ENCODE assay signal across 16 mouse cellular contexts in genomic region chr11:120266259-120266758, GRCm38 (mm10). TPM values are rescaled to one million over a fixed set of nuclear protein-coding genes. Genes with fewer than 3 reads are reported as not detected.
A peak's percentile ranks its signal among the peaks of the same experiment; 100 is the strongest.
DNase-seq lines count a peak whose midpoint lies in the region; ATAC-seq and TF ChIP-seq lines count a peak whose summit lies in the region.
"Had no signal": no experiment of that assay in that cellular context is flagged by ENCODE, and none has a peak within 500 bp of the region (broad histone marks: within the 10 kb centered on the region; RNA-seq: fewer than 3 reads in every experiment).

No protein-coding gene starts in this region.

- intact Hi-C loops in gastrocnemius, adult 2 months (cut with DNase I): no loop called here
- intact Hi-C loops in gastrocnemius, postnatal 14 days (cut with DNase I; ENCODE audit: low total_unique reads): loop anchor here (5.0 kb wide), 1 partner anchor 36 kb away; no protein-coding TSS in a partner anchor

- H3K9ac ChIP-seq in heart, embryonic 15.5 days: peak overlapping the region; percentile 12; the same call in 1 of the 2 replicates
- no peak overlapping the region for H3K9ac ChIP-seq in heart, embryonic 12.5 days
- H3K9ac ChIP-seq in midbrain, embryonic 12.5 days (replicated peaks): no peak overlapping the region; the same call in 1 of the 2 replicates
- H3K9ac ChIP-seq in midbrain, embryonic 16.5 days (ENCODE audit: low read depth, low read length): no peak overlapping the region
- no peak overlapping the region for H3K9ac ChIP-seq in limb, embryonic 13.5 days
- H3K9ac ChIP-seq: kidney, embryonic 15.5 days; midbrain, embryonic 13.5 days had no signal

- TF ChIP-seq CTCF in gastrocnemius, adult 2 months (IDR thresholded peaks at IDR 0.05): no peak

- no peak for DNase-seq in gastrocnemius, adult 2 months
- DNase-seq in gastrocnemius, postnatal 14 days: no peak
- DNase-seq: adrenal gland, postnatal 14 days; cerebellum, adult 2 months; cerebellum, postnatal 25 days; gastrocnemius, postnatal 36 days; layer of hippocampus, adult 9-11 months had no signal

- H3K4me2 ChIP-seq in heart, embryonic 15.5 days: no peak overlapping the region
- no peak overlapping the region for H3K4me2 ChIP-seq in heart, embryonic 12.5 days
- H3K4me2 ChIP-seq in midbrain, embryonic 12.5 days (replicated peaks): no peak overlapping the region
- H3K4me2 ChIP-seq in midbrain, embryonic 16.5 days (ENCODE audit: low read length): no peak overlapping the region
- peak overlapping the region; percentile 44 for H3K4me2 ChIP-seq in limb, embryonic 13.5 days (replicated peaks)
- H3K4me2 ChIP-seq: kidney, embryonic 15.5 days; midbrain, embryonic 13.5 days had no signal

- no peaks in the 10 kb centered on the region for H3K9me3 ChIP-seq in heart, embryonic 15.5 days (replicated peaks)
- no peaks in the 10 kb centered on the region for H3K9me3 ChIP-seq in heart, embryonic 12.5 days (replicated peaks)
- no peaks in the 10 kb centered on the region for H3K9me3 ChIP-seq in midbrain, embryonic 12.5 days
- H3K9me3 ChIP-seq in midbrain, embryonic 16.5 days (replicated peaks; ENCODE audit: control insufficient read depth, low read length, poor library complexity, severe bottlenecking): no peaks in the 10 kb centered on the region
- no peaks in the 10 kb centered on the region for H3K9me3 ChIP-seq in limb, embryonic 13.5 days
- H3K9me3 ChIP-seq: kidney, embryonic 15.5 days; midbrain, embryonic 13.5 days had no signal

- WGBS in heart, embryonic 15.5 days: 85% methylated on average over 14 of the region's 14 CpGs
- 87% methylated on average over 14 of the region's 14 CpGs for WGBS in heart, embryonic 12.5 days
- WGBS in midbrain, embryonic 12.5 days: 91% methylated on average over 14 of the region's 14 CpGs
- WGBS in midbrain, embryonic 16.5 days: 83% methylated on average over 14 of the region's 14 CpGs
- 80% methylated on average over 14 of the region's 14 CpGs for WGBS in limb, embryonic 13.5 days

- H3K4me1 ChIP-seq in heart, embryonic 15.5 days (replicated peaks): peaks cover 68% of the 10 kb centered on the region
- peaks cover 60% of the 10 kb centered on the region for H3K4me1 ChIP-seq in heart, embryonic 12.5 days (replicated peaks)
- peaks cover 82% of the 10 kb centered on the region for H3K4me1 ChIP-seq in midbrain, embryonic 12.5 days
- peaks cover 38% of the 10 kb centered on the region for H3K4me1 ChIP-seq in midbrain, embryonic 16.5 days (ENCODE audit: control insufficient read depth, insufficient read depth, low read length)
- H3K4me1 ChIP-seq in limb, embryonic 13.5 days: peaks cover 87% of the 10 kb centered on the region

- H3K27ac ChIP-seq in gastrocnemius, adult 2 months: peak overlapping the region; percentile 24; the same call in 1 of the 2 replicates
- no peak overlapping the region for H3K27ac ChIP-seq in heart, embryonic 15.5 days
- H3K27ac ChIP-seq in heart, embryonic 12.5 days (ENCODE audit: poor library complexity, severe bottlenecking): no peak overlapping the region
- 0 out of 2 replicates have a peak overlapping the region, but pooled peaks have one; percentile 15 for H3K27ac ChIP-seq in midbrain, embryonic 12.5 days (replicated peaks)
- no peak overlapping the region for H3K27ac ChIP-seq in midbrain, embryonic 16.5 days (ENCODE audit: low read length)
- H3K27ac ChIP-seq in limb, embryonic 13.5 days: no peak overlapping the region
- H3K27ac ChIP-seq: kidney, embryonic 15.5 days had no signal

- H3K36me3 ChIP-seq in heart, embryonic 15.5 days: peaks cover 2% of the 10 kb centered on the region; the same call in 1 of the 2 replicates
- peaks cover 12% of the 10 kb centered on the region for H3K36me3 ChIP-seq in heart, embryonic 12.5 days
- peaks cover 60% of the 10 kb centered on the region for H3K36me3 ChIP-seq in midbrain, embryonic 12.5 days
- H3K36me3 ChIP-seq in midbrain, embryonic 16.5 days (ENCODE audit: control insufficient read depth, insufficient read depth, low read length): peaks cover 4% of the 10 kb centered on the region
- H3K36me3 ChIP-seq in limb, embryonic 13.5 days: peaks cover 33% of the 10 kb centered on the region

- H3K27me3 ChIP-seq in heart, embryonic 15.5 days: no peaks in the 10 kb centered on the region
- no peaks in the 10 kb centered on the region for H3K27me3 ChIP-seq in heart, embryonic 12.5 days (replicated peaks)
- no peaks in the 10 kb centered on the region for H3K27me3 ChIP-seq in midbrain, embryonic 12.5 days
- H3K27me3 ChIP-seq in midbrain, embryonic 16.5 days (ENCODE audit: control insufficient read depth, insufficient read depth, low read depth, low read length): no peaks in the 10 kb centered on the region
- H3K27me3 ChIP-seq in limb, embryonic 13.5 days: 0 out of 2 replicates have a peak, but pooled peaks cover 4% of the 10 kb centered on the region
- H3K27me3 ChIP-seq: kidney, embryonic 15.5 days; midbrain, embryonic 13.5 days had no signal

- ATAC-seq in heart, embryonic 15.5 days (replicated peaks; ENCODE audit: insufficient number of reproducible peaks, insufficient read depth, low FRiP score, low read depth): no peak
- no peak for ATAC-seq in heart, embryonic 12.5 days (ENCODE audit: insufficient number of reproducible peaks, low FRiP score)
- no peak for ATAC-seq in midbrain, embryonic 12.5 days (ENCODE audit: low FRiP score, low read depth)
- ATAC-seq in midbrain, embryonic 16.5 days: no peak
- no peak for ATAC-seq in limb, embryonic 13.5 days (ENCODE audit: low FRiP score, low read depth)
- ATAC-seq in inflammation-experienced regulatory T-cells, adult 6 months: no peak
- ATAC-seq: forebrain, embryonic 16.5 days; midbrain, embryonic 13.5 days had no signal

- no peak overlapping the region for H3K4me3 ChIP-seq in gastrocnemius, adult 2 months
- no peak overlapping the region for H3K4me3 ChIP-seq in heart, embryonic 15.5 days
- H3K4me3 ChIP-seq in heart, embryonic 12.5 days: no peak overlapping the region
- H3K4me3 ChIP-seq in midbrain, embryonic 12.5 days: no peak overlapping the region
- no peak overlapping the region for H3K4me3 ChIP-seq in midbrain, embryonic 16.5 days (ENCODE audit: low read depth, low read length)
- no peak overlapping the region for H3K4me3 ChIP-seq in limb, embryonic 13.5 days
- H3K4me3 ChIP-seq: kidney, embryonic 15.5 days; midbrain, embryonic 13.5 days had no signal

RNA-seq across cellular contexts. Expression of gene Bahcc1, which starts 33.6 kb away (rescaled TPM):
- total RNA-seq in gastrocnemius, adult 2 months (2021): 1 to 10 TPM; 3.5 to 5.3 TPM
- total RNA-seq in gastrocnemius, postnatal 14 days (2021): 1 to 10 TPM; 3.4 to 8.1 TPM
- polyA plus RNA-seq in heart, embryonic 15.5 days (2015; fragmentation: Nextera tagmentation; extraction: Ambion mirVana): 4.2 and 5.7 TPM in 2 replicates
- 6.5 and 7.6 TPM in 2 replicates for polyA plus RNA-seq in heart, embryonic 12.5 days (2016; fragmentation: Nextera tagmentation; extraction: Ambion mirVana)
- 25.1 and 26.1 TPM in 2 replicates for polyA plus RNA-seq in midbrain, embryonic 12.5 days (2016; fragmentation: Nextera tagmentation; extraction: Ambion mirVana)
- 9.7 and 13.7 TPM in 2 replicates for polyA plus RNA-seq in midbrain, embryonic 16.5 days (2015; fragmentation: Nextera tagmentation; extraction: Ambion mirVana)
- polyA plus RNA-seq in limb, embryonic 13.5 days (2015; fragmentation: Nextera tagmentation; extraction: Ambion mirVana): 12.7 and 13.8 TPM in 2 replicates
- polyA plus RNA-seq in inflammation-experienced regulatory T-cells, adult 6 months (2017; shearing (Covaris generic)): not detected

Comparison
In these comparisons a context has a peak if more than half of its experiments do, and no peak if none do; other contexts are left out.
1. H3K27ac ChIP-seq: peak in gastrocnemius, adult 2 months (single experiment) and midbrain, embryonic 12.5 days (single experiment); none in heart, embryonic 15.5 days (single experiment), heart, embryonic 12.5 days (single experiment), midbrain, embryonic 16.5 days (single experiment) and limb, embryonic 13.5 days (single experiment).